Mouse (Mus musculus): ENCODE measurements around the gene Sox5. TPM values are rescaled to one million over a fixed set of nuclear protein-coding genes. Genes with fewer than 3 reads are reported as not detected.

Gene Sox5
- polyA plus RNA-seq, 1 experiment from 2014 or later: 246 TPM

- no peak for ATAC-seq
- no peaks in the 10 kb centered on the region for H3K9me3 ChIP-seq (ENCODE audit: control insufficient read depth, low read length)
- no peak overlapping the region for H3K4me2 ChIP-seq (ENCODE audit: low read length)
- H3K27me3 ChIP-seq (replicated peaks; ENCODE audit: control insufficient read depth, insufficient read depth, low read length): no peaks in the 10 kb centered on the region
- H3K36me3 ChIP-seq (ENCODE audit: control insufficient read depth, insufficient read depth): no peaks in the 10 kb centered on the region
- no peak overlapping the region for H3K9ac ChIP-seq (replicated peaks; ENCODE audit: low read depth, low read length)
- no peak overlapping the region for H3K4me3 ChIP-seq (replicated peaks; ENCODE audit: low read length)
- peaks cover 14% of the 10 kb centered on the region for H3K4me1 ChIP-seq (replicated peaks; ENCODE audit: control insufficient read depth, insufficient read depth, low read length)
- H3K27ac ChIP-seq (ENCODE audit: low read length): no peak overlapping the region
- 93% methylated on average over 5 of the region's 5 CpGs for WGBS
These were observed 711.3 kb downstream of the Sox5 start for GRCm38 (mm10) chr6:144070461-144070860.

- no peaks in the 10 kb centered on the region for H3K9me3 ChIP-seq (ENCODE audit: control insufficient read depth, low read length)
- no peaks in the 10 kb centered on the region for H3K4me1 ChIP-seq (replicated peaks; ENCODE audit: control insufficient read depth, insufficient read depth, low read length)
- H3K27me3 ChIP-seq (replicated peaks; ENCODE audit: control insufficient read depth, insufficient read depth, low read length): no peaks in the 10 kb centered on the region
- 86% methylated on average over 7 of the region's 7 CpGs for WGBS
- no peak overlapping the region for H3K4me3 ChIP-seq (replicated peaks; ENCODE audit: low read length)
- H3K9ac ChIP-seq (replicated peaks; ENCODE audit: low read depth, low read length): no peak overlapping the region
- H3K4me2 ChIP-seq (ENCODE audit: low read length): no peak overlapping the region
- no peak overlapping the region for H3K27ac ChIP-seq (ENCODE audit: low read length)
- H3K36me3 ChIP-seq (ENCODE audit: control insufficient read depth, insufficient read depth): no peaks in the 10 kb centered on the region
- no peak for ATAC-seq
These were observed 714.3 kb downstream of the Sox5 start for GRCm38 (mm10) chr6:144067491-144067890.

GRCm38 (mm10) chr6:144062428-144062827 is 719.3 kb downstream of the Sox5 start:
- Histone ChIP-seq H3K36me3 (ENCODE audit: control insufficient read depth, insufficient read depth) (no peaks in the 10 kb centered on the region), H3K4me2 (ENCODE audit: low read length) (no peak overlapping the region), H3K4me3 (replicated peaks; ENCODE audit: low read length) (no peak overlapping the region), H3K9ac (replicated peaks; ENCODE audit: low read depth, low read length) (no peak overlapping the region), H3K4me1 (replicated peaks; ENCODE audit: control insufficient read depth, insufficient read depth, low read length) (peaks cover 1% of the 10 kb centered on the region; the same call in 1 of the 2 replicates), H3K9me3 (ENCODE audit: control insufficient read depth, low read length) (no peaks in the 10 kb centered on the region), H3K27me3 (replicated peaks; ENCODE audit: control insufficient read depth, insufficient read depth, low read length) (no peaks in the 10 kb centered on the region), H3K27ac (ENCODE audit: low read length) (no peak overlapping the region)
- no peak for ATAC-seq
- 90% methylated on average over 8 of the region's 8 CpGs for WGBS

GRCm38 (mm10) chr6:144061814-144062213 is 720.0 kb downstream of the Sox5 start:
- 92% methylated on average over 8 of the region's 8 CpGs for WGBS
- no peak for ATAC-seq
- H3K9me3 ChIP-seq (ENCODE audit: control insufficient read depth, low read length): no peaks in the 10 kb centered on the region
- H3K4me2 ChIP-seq (ENCODE audit: low read length): no peak overlapping the region
- H3K27me3 ChIP-seq (replicated peaks; ENCODE audit: control insufficient read depth, insufficient read depth, low read length): no peaks in the 10 kb centered on the region
- H3K9ac ChIP-seq (replicated peaks; ENCODE audit: low read depth, low read length): no peak overlapping the region
- H3K27ac ChIP-seq (ENCODE audit: low read length): no peak overlapping the region
- H3K4me3 ChIP-seq (replicated peaks; ENCODE audit: low read length): no peak overlapping the region
- H3K36me3 ChIP-seq (ENCODE audit: control insufficient read depth, insufficient read depth): no peaks in the 10 kb centered on the region
- peaks cover 7% of the 10 kb centered on the region for H3K4me1 ChIP-seq (replicated peaks; ENCODE audit: control insufficient read depth, insufficient read depth, low read length)

GRCm38 (mm10) chr6:144057098-144057632 is 724.6 kb downstream of the Sox5 start:
- H3K36me3 ChIP-seq (ENCODE audit: control insufficient read depth, insufficient read depth): no peaks in the 10 kb centered on the region

GRCm38 (mm10) chr6:144056252-144057097 is 725.3 kb downstream of the Sox5 start:
- H3K27ac ChIP-seq (ENCODE audit: low read length): peak overlapping the region; percentile 68
- H3K9me3 ChIP-seq (ENCODE audit: control insufficient read depth, low read length): no peaks in the 10 kb centered on the region
- peak; percentile 95 for ATAC-seq
- 19% methylated on average over 10 of the region's 10 CpGs for WGBS
- no peaks in the 10 kb centered on the region for H3K27me3 ChIP-seq (replicated peaks; ENCODE audit: control insufficient read depth, insufficient read depth, low read length)
- H3K4me2 ChIP-seq (ENCODE audit: low read length): 0 out of 2 replicates have a peak overlapping the region, but pooled peaks have one; percentile 4
- no peaks in the 10 kb centered on the region for H3K36me3 ChIP-seq (ENCODE audit: control insufficient read depth, insufficient read depth)
- H3K4me3 ChIP-seq (replicated peaks; ENCODE audit: low read length): no peak overlapping the region
- peaks cover 22% of the 10 kb centered on the region for H3K4me1 ChIP-seq (replicated peaks; ENCODE audit: control insufficient read depth, insufficient read depth, low read length)
- 0 out of 2 replicates have a peak overlapping the region, but pooled peaks have one; percentile 11 for H3K9ac ChIP-seq (replicated peaks; ENCODE audit: low read depth, low read length)

More at GRCm38 (mm10) chr6:144057098-144057632, 724.6 kb downstream of the Sox5 start:
- Histone ChIP-seq H3K9ac (replicated peaks; ENCODE audit: low read depth, low read length) (no peak overlapping the region), H3K27ac (ENCODE audit: low read length) (peak overlapping the region; percentile 68), H3K9me3 (ENCODE audit: control insufficient read depth, low read length) (no peaks in the 10 kb centered on the region), H3K27me3 (replicated peaks; ENCODE audit: control insufficient read depth, insufficient read depth, low read length) (no peaks in the 10 kb centered on the region), H3K4me3 (replicated peaks; ENCODE audit: low read length) (no peak overlapping the region), H3K4me1 (replicated peaks; ENCODE audit: control insufficient read depth, insufficient read depth, low read length) (peaks cover 22% of the 10 kb centered on the region), H3K4me2 (ENCODE audit: low read length) (0 out of 2 replicates have a peak overlapping the region, but pooled peaks have one; percentile 4)
- 23% methylated on average over 14 of the region's 14 CpGs for WGBS
- no peak for ATAC-seq

GRCm38 (mm10) chr6:144052487-144052886 is 729.3 kb downstream of the Sox5 start:
- Histone ChIP-seq H3K9ac (replicated peaks; ENCODE audit: low read depth, low read length) (no peak overlapping the region), H3K27me3 (replicated peaks; ENCODE audit: control insufficient read depth, insufficient read depth, low read length) (no peaks in the 10 kb centered on the region), H3K4me1 (replicated peaks; ENCODE audit: control insufficient read depth, insufficient read depth, low read length) (peaks cover 21% of the 10 kb centered on the region), H3K9me3 (ENCODE audit: control insufficient read depth, low read length) (no peaks in the 10 kb centered on the region), H3K27ac (ENCODE audit: low read length) (no peak overlapping the region), H3K4me3 (replicated peaks; ENCODE audit: low read length) (no peak overlapping the region), H3K4me2 (ENCODE audit: low read length) (no peak overlapping the region), H3K36me3 (ENCODE audit: control insufficient read depth, insufficient read depth) (no peaks in the 10 kb centered on the region)
- 79% methylated on average over 5 of the region's 5 CpGs for WGBS
- ATAC-seq: no peak

GRCm38 (mm10) chr6:144051316-144051715 is 730.5 kb downstream of the Sox5 start:
- H3K9ac ChIP-seq (replicated peaks; ENCODE audit: low read depth, low read length): no peak overlapping the region
- no peaks in the 10 kb centered on the region for H3K9me3 ChIP-seq (ENCODE audit: control insufficient read depth, low read length)
- no peak for ATAC-seq
- H3K4me1 ChIP-seq (replicated peaks; ENCODE audit: control insufficient read depth, insufficient read depth, low read length): peaks cover 13% of the 10 kb centered on the region
- WGBS: 95% methylated on average over 5 of the region's 5 CpGs
- no peak overlapping the region for H3K4me3 ChIP-seq (replicated peaks; ENCODE audit: low read length)
- H3K36me3 ChIP-seq (ENCODE audit: control insufficient read depth, insufficient read depth): no peaks in the 10 kb centered on the region
- no peak overlapping the region for H3K27ac ChIP-seq (ENCODE audit: low read length)
- H3K4me2 ChIP-seq (ENCODE audit: low read length): no peak overlapping the region
- H3K27me3 ChIP-seq (replicated peaks; ENCODE audit: control insufficient read depth, insufficient read depth, low read length): no peaks in the 10 kb centered on the region

- Histone ChIP-seq H3K27me3 (replicated peaks; ENCODE audit: control insufficient read depth, insufficient read depth, low read length) (no peaks in the 10 kb centered on the region), H3K4me2 (ENCODE audit: low read length) (no peak overlapping the region), H3K27ac (ENCODE audit: low read length) (no peak overlapping the region), H3K9ac (replicated peaks; ENCODE audit: low read depth, low read length) (no peak overlapping the region), H3K9me3 (ENCODE audit: control insufficient read depth, low read length) (no peaks in the 10 kb centered on the region), H3K36me3 (ENCODE audit: control insufficient read depth, insufficient read depth) (no peaks in the 10 kb centered on the region), H3K4me1 (replicated peaks; ENCODE audit: control insufficient read depth, insufficient read depth, low read length) (peaks cover 17% of the 10 kb centered on the region), H3K4me3 (replicated peaks; ENCODE audit: low read length) (no peak overlapping the region)
- no peak for ATAC-seq
- 80% methylated on average over 3 of the region's 3 CpGs for WGBS
These were observed 733.4 kb downstream of the Sox5 start for GRCm38 (mm10) chr6:144048201-144048924.
